Mouse (Mus musculus): ENCODE data around the gene Rpl13. TPM values are rescaled to one million over a fixed set of nuclear protein-coding genes. Genes with fewer than 3 reads are reported as not detected.
A peak's percentile ranks its signal among the peaks of the same experiment; 100 is the strongest.

The Rpl13 gene
- polyA plus RNA-seq, 1 experiment, result 1,764 TPM

- TF ChIP-seq CTCF (IDR thresholded peaks at IDR 0.05; ENCODE audit: borderline replicate concordance, extremely low read depth, insufficient read depth, insufficient read length) (peak; percentile 80), POLR2A (IDR thresholded peaks at IDR 0.05; ENCODE audit: borderline replicate concordance, extremely low read depth, insufficient read depth, insufficient read length, poor library complexity, severe bottlenecking) (no peak)
- DNase-seq (ENCODE audit: low read depth), result peak; percentile 70
Measured at GRCm38 (mm10) chr8:123110649-123111048, 8.5 kb downstream of the Rpl13 start.

GRCm38 (mm10) chr8:123112892-123113291 lies 10.7 kb downstream of the Rpl13 start:
- TF ChIP-seq CTCF (IDR thresholded peaks at IDR 0.05; ENCODE audit: borderline replicate concordance, extremely low read depth, insufficient read depth, insufficient read length) (no peak), POLR2A (IDR thresholded peaks at IDR 0.05; ENCODE audit: borderline replicate concordance, extremely low read depth, insufficient read depth, insufficient read length, poor library complexity, severe bottlenecking) (no peak)
- no peak for DNase-seq (ENCODE audit: low read depth)

GRCm38 (mm10) chr8:123113908-123114469 lies 11.8 kb downstream of the Rpl13 start:
- TF ChIP-seq POLR2A (IDR thresholded peaks at IDR 0.05; ENCODE audit: borderline replicate concordance, extremely low read depth, insufficient read depth, insufficient read length, poor library complexity, severe bottlenecking) (no peak), CTCF (IDR thresholded peaks at IDR 0.05; ENCODE audit: borderline replicate concordance, extremely low read depth, insufficient read depth, insufficient read length) (no peak)
- DNase-seq (ENCODE audit: low read depth), result no peak

- no peak for TF ChIP-seq CTCF (IDR thresholded peaks at IDR 0.05; ENCODE audit: borderline replicate concordance, extremely low read depth, insufficient read depth, insufficient read length)
- no peak for TF ChIP-seq POLR2A (IDR thresholded peaks at IDR 0.05; ENCODE audit: borderline replicate concordance, extremely low read depth, insufficient read depth, insufficient read length, poor library complexity, severe bottlenecking)
- no peak for DNase-seq (ENCODE audit: low read depth)
Measured at GRCm38 (mm10) chr8:123114644-123115043, 12.5 kb downstream of the Rpl13 start.

- TF ChIP-seq POLR2A (IDR thresholded peaks at IDR 0.05; ENCODE audit: borderline replicate concordance, extremely low read depth, insufficient read depth, insufficient read length, poor library complexity, severe bottlenecking) (no peak), CTCF (IDR thresholded peaks at IDR 0.05; ENCODE audit: borderline replicate concordance, extremely low read depth, insufficient read depth, insufficient read length) (no peak)
- DNase-seq (ENCODE audit: low read depth), result no peak
Measured at GRCm38 (mm10) chr8:123117127-123117731, 15.1 kb downstream of the Rpl13 start, which contains the start of gene Cpne7. Gene Cpne7, plus strand, starts transcription at chr8:123117374.

- no peak for TF ChIP-seq POLR2A (IDR thresholded peaks at IDR 0.05; ENCODE audit: borderline replicate concordance, extremely low read depth, insufficient read depth, insufficient read length, poor library complexity, severe bottlenecking)
- no peak for TF ChIP-seq CTCF (IDR thresholded peaks at IDR 0.05; ENCODE audit: borderline replicate concordance, extremely low read depth, insufficient read depth, insufficient read length)
- DNase-seq (ENCODE audit: low read depth), result no peak
Measured at GRCm38 (mm10) chr8:123117744-123118143, 15.6 kb downstream of the Rpl13 start.

GRCm38 (mm10) chr8:123122059-123122458 lies 19.9 kb downstream of the Rpl13 start:
- TF ChIP-seq POLR2A (IDR thresholded peaks at IDR 0.05; ENCODE audit: borderline replicate concordance, extremely low read depth, insufficient read depth, insufficient read length, poor library complexity, severe bottlenecking), result no peak
- TF ChIP-seq CTCF (IDR thresholded peaks at IDR 0.05; ENCODE audit: borderline replicate concordance, extremely low read depth, insufficient read depth, insufficient read length), result no peak
- DNase-seq (ENCODE audit: low read depth), result no peak

- DNase-seq (ENCODE audit: low read depth), result no peak
- no peak for TF ChIP-seq POLR2A (IDR thresholded peaks at IDR 0.05; ENCODE audit: borderline replicate concordance, extremely low read depth, insufficient read depth, insufficient read length, poor library complexity, severe bottlenecking)
Measured at GRCm38 (mm10) chr8:123122670-123123069, 20.5 kb downstream of the Rpl13 start.

- DNase-seq (ENCODE audit: low read depth), result no peak
- TF ChIP-seq CTCF (IDR thresholded peaks at IDR 0.05; ENCODE audit: borderline replicate concordance, extremely low read depth, insufficient read depth, insufficient read length) (no peak), POLR2A (IDR thresholded peaks at IDR 0.05; ENCODE audit: borderline replicate concordance, extremely low read depth, insufficient read depth, insufficient read length, poor library complexity, severe bottlenecking) (no peak)
Measured at GRCm38 (mm10) chr8:123126193-123126816, 24.2 kb downstream of the Rpl13 start.

- no peak for DNase-seq (ENCODE audit: low read depth)
- no peak for TF ChIP-seq CTCF (IDR thresholded peaks at IDR 0.05; ENCODE audit: borderline replicate concordance, extremely low read depth, insufficient read depth, insufficient read length)
- TF ChIP-seq POLR2A (IDR thresholded peaks at IDR 0.05; ENCODE audit: borderline replicate concordance, extremely low read depth, insufficient read depth, insufficient read length, poor library complexity, severe bottlenecking), result no peak
Measured at GRCm38 (mm10) chr8:123131041-123131440, 28.9 kb downstream of the Rpl13 start.

GRCm38 (mm10) chr8:123132953-123133352 lies 30.8 kb downstream of the Rpl13 start:
- no peak for TF ChIP-seq CTCF (IDR thresholded peaks at IDR 0.05; ENCODE audit: borderline replicate concordance, extremely low read depth, insufficient read depth, insufficient read length)
- TF ChIP-seq POLR2A (IDR thresholded peaks at IDR 0.05; ENCODE audit: borderline replicate concordance, extremely low read depth, insufficient read depth, insufficient read length, poor library complexity, severe bottlenecking), result no peak
- DNase-seq (ENCODE audit: low read depth), result no peak
